Mouse (Mus musculus) heart, adult 2 months (tissue): ENCODE data around the gene Slc22a3. TPM values are rescaled to one million over a fixed set of nuclear protein-coding genes. Genes with fewer than 3 reads are reported as not detected.

Source experiments
- DNase-seq, 2 experiments: peaks; one replicate each; pipeline ENCODE4 v3.0.0; 2021
- H3K27ac ChIP-seq: fragments of 200-600 bp; 2 replicates; pipeline ENCODE4 v1.8.1; 2022
- H3K27me3 ChIP-seq: fragments of 200-500 bp; 2 replicates; pipeline ENCODE4 v1.6.1; 2012; ENCODE audit warnings: mild to moderate bottlenecking, low read length, inconsistent platforms, mixed read lengths; ENCODE audit not compliant: control insufficient read depth, insufficient read depth
- H3K36me3 ChIP-seq: fragments of 200-500 bp; 2 replicates; pipeline ENCODE4 v1.6.1; 2012; ENCODE audit warnings: low read length, inconsistent platforms; ENCODE audit not compliant: control insufficient read depth, insufficient read depth
- H3K4me1 ChIP-seq: fragments of 200-500 bp; 2 replicates; pipeline ENCODE4 v1.6.1; 2011; ENCODE audit warnings: low read length; ENCODE audit not compliant: control insufficient read depth, insufficient read depth
- H3K4me3 ChIP-seq: fragments of 200-600 bp; 2 replicates; pipeline ENCODE4 v1.8.1; 2022
- H3K79me2 ChIP-seq: fragments of 200-500 bp; replicated peaks from 2 replicates; pipeline ENCODE4 v1.6.1; 2012; ENCODE audit warnings: mild to moderate bottlenecking, inconsistent platforms, low read length, moderate library complexity, mixed read lengths; ENCODE audit not compliant: control insufficient read depth, insufficient read depth
- H3K9ac ChIP-seq: fragments of 200-500 bp; 2 replicates; pipeline ENCODE4 v1.6.1; 2012; ENCODE audit warnings: low read depth, mild to moderate bottlenecking, control low read depth, inconsistent platforms, low read length, mixed read lengths
- CTCF ChIP-seq: fragments of 200-600 bp; IDR thresholded peaks from 2 replicates; pipeline ENCODE4 v1.8.1; 2022; ENCODE audit warnings: antibody characterized with exemption, mild to moderate bottlenecking, moderate library complexity
- EP300 ChIP-seq: fragments of 200-500 bp; IDR thresholded peaks from 2 replicates; pipeline ENCODE4 v1.6.1; 2011; ENCODE audit warnings: low read depth, low read length, control low read depth; ENCODE audit not compliant: insufficient read depth
- POLR2A ChIP-seq: fragments of 200-500 bp; IDR thresholded peaks from 2 replicates; pipeline ENCODE4 v1.6.1; 2011; ENCODE audit warnings: mild to moderate bottlenecking, low read depth, low read length, control low read depth; ENCODE audit not compliant: insufficient read depth
- WGBS: fragments of 180-500 bp; shearing (Covaris S2); methylation state at CpG from one replicate; pipeline ENCODE4 v1.1.7; 2018; 5-methylcytosine and 5-hydroxymethylcytosine counted together
- intact Hi-C: fragments of 180-260 bp; cut with DNase I; formaldehyde crosslinking; loops from one replicate; pipeline ENCODE4 v1.15.1; 2025
- polyA plus RNA-seq: library from polyadenylated mRNA; depleted of rRNA; stranded (reverse); fragments of >200 nt; gene quantifications from 2 replicates; pipeline ENCODE4 v1.2.3, GENCODE M21; 2012
- total RNA-seq, 2 experiments: library from RNA; stranded (reverse); gene quantifications; 2 replicates each; pipeline ENCODE4 v1.2.3; 2021

Slc22a3 gene
- total and polyA plus RNA-seq, 3 experiments: 5.6 to 11.3 (median 9.3) TPM

DNA sequence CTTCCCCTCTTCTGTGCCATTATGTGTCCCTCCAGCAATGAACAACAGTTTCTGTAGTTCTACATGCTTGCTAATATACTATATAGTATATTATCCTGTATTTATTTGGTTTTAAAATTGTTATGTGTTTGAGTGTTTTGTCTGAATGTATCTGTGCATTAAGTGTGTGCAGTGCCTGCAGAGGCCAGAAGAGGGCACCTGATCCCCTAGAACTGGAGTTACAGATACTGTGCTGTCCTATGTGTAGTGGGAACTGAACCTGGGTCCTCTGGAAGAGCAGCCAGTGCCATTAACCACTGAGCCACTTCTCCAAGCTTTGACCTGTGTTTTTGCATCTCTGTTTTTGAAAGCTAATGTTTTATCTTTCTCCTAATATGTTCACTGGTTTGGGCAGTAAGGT is 46.3 kb downstream of the Slc22a3 start:
- peak; percentile 41 for TF ChIP-seq CTCF
- no peak for TF ChIP-seq POLR2A
- no peak for DNase-seq
- no peaks in the 10 kb centered on the region for H3K36me3 ChIP-seq
- no peaks in the 10 kb centered on the region for H3K27me3 ChIP-seq
- no peak overlapping the region for H3K27ac ChIP-seq
- H3K9ac ChIP-seq: no peak overlapping the region
- intact Hi-C loops: no loop called here
- no peak overlapping the region for H3K4me3 ChIP-seq
- H3K4me1 ChIP-seq: no peaks in the 10 kb centered on the region
- H3K79me2 ChIP-seq: no peaks in the 10 kb centered on the region

DNA sequence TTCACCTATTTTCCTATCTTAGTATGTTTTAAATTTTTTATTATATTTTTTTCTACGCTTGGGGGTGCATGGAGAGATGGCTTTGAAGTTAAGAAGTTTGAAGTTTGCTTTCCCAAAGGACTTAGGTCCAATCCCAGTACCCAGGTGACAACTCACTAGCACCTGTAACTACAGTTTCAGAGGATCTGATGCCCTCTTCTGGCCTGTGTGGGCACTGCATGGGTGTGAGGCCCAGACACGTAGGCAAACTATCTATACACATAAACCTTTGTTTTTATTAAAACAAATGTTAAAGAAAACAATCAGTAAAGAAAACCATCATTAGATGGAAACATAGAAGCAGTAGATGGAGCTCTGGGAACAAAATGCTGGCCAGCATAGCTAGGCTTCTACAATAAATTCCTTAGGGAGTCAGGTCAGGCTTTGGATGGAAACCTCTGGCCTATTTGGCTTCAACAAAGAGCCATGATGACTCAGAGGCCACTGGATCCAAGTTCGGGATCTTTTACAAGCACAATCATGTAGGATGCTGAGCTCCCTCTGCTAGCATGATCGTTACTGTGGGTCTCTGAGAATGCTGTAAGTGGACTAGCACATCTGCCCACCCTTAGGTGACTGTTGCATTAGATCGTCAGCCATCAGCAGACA is 52.2 kb downstream of the Slc22a3 start:
- 63% methylated on average over 5 of the region's 5 CpGs for WGBS
- TF ChIP-seq POLR2A (no peak), CTCF (peak; percentile 74)
- Histone ChIP-seq H3K4me3 (no peak overlapping the region), H3K27me3 (no peaks in the 10 kb centered on the region), H3K79me2 (no peaks in the 10 kb centered on the region), H3K36me3 (no peaks in the 10 kb centered on the region), H3K27ac (no peak overlapping the region), H3K9ac (no peak overlapping the region), H3K4me1 (peaks cover 2% of the 10 kb centered on the region)
- intact Hi-C loops: loop anchor here (2.0 kb wide), 1 partner anchor 38 kb away; no protein-coding TSS in a partner anchor
- DNase-seq: peak; percentile 54 to 57

- Histone ChIP-seq H3K9ac (no peak overlapping the region), H3K36me3 (no peaks in the 10 kb centered on the region), H3K79me2 (no peaks in the 10 kb centered on the region), H3K27ac (no peak overlapping the region), H3K27me3 (no peaks in the 10 kb centered on the region), H3K4me1 (peaks cover 2% of the 10 kb centered on the region), H3K4me3 (no peak overlapping the region)
- intact Hi-C loops: loop anchor here (2.0 kb wide), 1 partner anchor 37 kb away; no protein-coding TSS in a partner anchor
- TF ChIP-seq EP300 (no peak), CTCF (no peak), POLR2A (no peak)
- WGBS: 52% methylated on average over 6 of the region's 6 CpGs
- DNase-seq: no peak
Observed at GRCm38 (mm10) chr17:12453691-12454090, 53.8 kb downstream of the Slc22a3 start.

- Histone ChIP-seq H3K79me2 (no peaks in the 10 kb centered on the region), H3K27me3 (no peaks in the 10 kb centered on the region), H3K27ac (no peak overlapping the region), H3K9ac (no peak overlapping the region), H3K4me3 (no peak overlapping the region), H3K4me1 (peaks cover 2% of the 10 kb centered on the region), H3K36me3 (no peaks in the 10 kb centered on the region)
- intact Hi-C loops: no loop called here
- DNase-seq: no peak
- TF ChIP-seq EP300 (no peak), CTCF (no peak), POLR2A (no peak)
- WGBS: 75% methylated on average over 11 of the region's 11 CpGs
Observed at GRCm38 (mm10) chr17:12452862-12453531, 54.5 kb downstream of the Slc22a3 start.

- no peaks in the 10 kb centered on the region for H3K27me3 ChIP-seq
- no peaks in the 10 kb centered on the region for H3K36me3 ChIP-seq
- intact Hi-C loops: no loop called here
- no peak overlapping the region for H3K4me3 ChIP-seq
- no peaks in the 10 kb centered on the region for H3K79me2 ChIP-seq
- no peak overlapping the region for H3K27ac ChIP-seq
- H3K9ac ChIP-seq: no peak overlapping the region
- no peak for DNase-seq
- TF ChIP-seq CTCF (peak; percentile 44), EP300 (no peak), POLR2A (no peak)
- H3K4me1 ChIP-seq: peaks cover 2% of the 10 kb centered on the region
- 48% methylated on average over 4 of the region's 4 CpGs for WGBS
Observed at GRCm38 (mm10) chr17:12451234-12451633, 56.3 kb downstream of the Slc22a3 start.

DNA sequence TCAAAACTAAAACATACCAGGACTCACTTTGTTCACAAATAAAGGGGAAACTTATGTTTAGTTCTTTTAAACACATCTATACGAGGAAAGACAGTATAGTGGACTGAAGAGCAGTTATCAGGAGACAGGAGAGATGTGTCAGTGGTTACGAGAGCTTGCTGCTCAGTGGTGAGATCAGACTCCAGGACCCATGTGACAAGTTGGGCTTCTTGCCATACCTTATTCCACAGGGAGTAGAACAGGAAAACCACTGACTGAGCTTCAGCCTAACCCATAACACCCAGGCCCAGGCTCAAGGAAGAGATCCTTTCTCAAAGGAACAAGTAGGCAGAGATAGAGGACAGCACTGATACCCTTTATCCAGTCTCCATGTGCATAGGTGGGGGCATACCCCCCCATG is 62.9 kb downstream of the Slc22a3 start:
- intact Hi-C loops: no loop called here
- peak in 1 of 2 experiments; percentile 35 for DNase-seq
- 31% methylated on average over 2 of the region's 2 CpGs for WGBS

More for the DNA sequence above, 62.9 kb downstream of the Slc22a3 start:
- H3K27ac ChIP-seq: no peak overlapping the region
- H3K4me1 ChIP-seq: no peaks in the 10 kb centered on the region
- TF ChIP-seq POLR2A (no peak), EP300 (no peak), CTCF (no peak)
- no peaks in the 10 kb centered on the region for H3K36me3 ChIP-seq
- H3K9ac ChIP-seq: no peak overlapping the region
- no peaks in the 10 kb centered on the region for H3K27me3 ChIP-seq
- H3K79me2 ChIP-seq: no peaks in the 10 kb centered on the region
- no peak overlapping the region for H3K4me3 ChIP-seq
